Mouse (Mus musculus) thymus, adult 2 months (tissue): Measurements from ENCODE around the gene Wdr95.

Experiments
- CTCF ChIP-seq: fragments of 200-500 bp; IDR thresholded peaks from 2 replicates; pipeline ENCODE4 v1.5.1; 2012; ENCODE audit warnings: mild to moderate bottlenecking, control low read depth, low read length, moderate library complexity, borderline replicate concordance; ENCODE audit not compliant: control insufficient read depth, poor library complexity, insufficient read depth; ENCODE audit errors: extremely low read depth
- POLR2A ChIP-seq: fragments of 200-500 bp; IDR thresholded peaks from 2 replicates; pipeline ENCODE4 v1.6.1; 2012; ENCODE audit warnings: mild to moderate bottlenecking, low read length, control low read depth, moderate library complexity; ENCODE audit not compliant: control insufficient read depth, poor library complexity, insufficient read depth; ENCODE audit errors: extremely low read depth

DNA sequence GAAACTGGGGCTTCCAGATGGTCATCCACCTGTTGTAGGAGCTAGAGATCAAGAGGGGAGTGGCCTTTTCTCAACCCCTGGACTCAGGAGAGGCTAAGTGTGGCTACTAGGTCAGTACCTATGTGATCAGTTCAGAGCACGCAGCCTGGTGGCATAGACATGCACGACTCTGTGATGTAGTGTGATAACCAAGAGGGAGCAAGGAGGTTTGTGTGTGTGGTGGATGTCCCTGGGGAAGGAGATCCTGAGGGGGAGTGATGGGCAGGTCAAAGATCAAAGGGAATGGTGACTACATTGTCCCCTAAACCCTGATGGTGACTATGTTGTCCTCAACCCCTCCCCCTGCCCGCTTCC lies 83.7 kb downstream of the Wdr95 start:
- TF ChIP-seq POLR2A: no peak
- no peak for TF ChIP-seq CTCF
